Mouse (Mus musculus) neural tube, embryonic 15.5 days (tissue): ENCODE results near the gene Exoc6b. TPM values are rescaled to one million over a fixed set of nuclear protein-coding genes. Genes with fewer than 3 reads are reported as not detected.
"Not testable (repeated sequence)": the region's sequence is repeated elsewhere in the genome, so short reads cannot be mapped to it uniquely, and the experiment has no call there.

Source experiments
- ATAC-seq: fragments of 200-750 bp; cut with Nextera tagmentation; 2 replicates; pipeline ENCODE4 v1.8.0; 2017; ENCODE audit warnings: mild to moderate bottlenecking, moderate TSS enrichment, moderate library complexity; ENCODE audit not compliant: low FRiP score
- H3K27ac ChIP-seq: fragments of 300-500 bp; sonication (generic); replicated peaks from 2 replicates; pipeline ENCODE4 v1.5.1; 2015; ENCODE audit warnings: mild to moderate bottlenecking, inconsistent platforms
- H3K27me3 ChIP-seq: fragments of 300-500 bp; sonication (generic); replicated peaks from 2 replicates; pipeline ENCODE4 v1.6.1; 2015; ENCODE audit warnings: inconsistent platforms
- H3K36me3 ChIP-seq: fragments of 300-500 bp; sonication (generic); 2 replicates; pipeline ENCODE4 v1.6.1; 2015; ENCODE audit warnings: inconsistent platforms
- H3K4me1 ChIP-seq: fragments of 300-500 bp; sonication (generic); 2 replicates; pipeline ENCODE4 v1.6.1; 2015; ENCODE audit warnings: inconsistent platforms
- H3K4me2 ChIP-seq: fragments of 300-500 bp; sonication (generic); 2 replicates; pipeline ENCODE4 v1.6.1; 2015; ENCODE audit warnings: inconsistent platforms, mild to moderate bottlenecking, moderate library complexity
- H3K4me3 ChIP-seq: fragments of 300-500 bp; sonication (generic); replicated peaks from 2 replicates; pipeline ENCODE4 v1.5.1; 2015; ENCODE audit warnings: mild to moderate bottlenecking, inconsistent platforms
- H3K9ac ChIP-seq: fragments of 300-500 bp; sonication (generic); replicated peaks from 2 replicates; pipeline ENCODE4 v1.6.1; 2015; ENCODE audit warnings: mild to moderate bottlenecking, inconsistent platforms
- H3K9me3 ChIP-seq: fragments of 300-500 bp; sonication (generic); replicated peaks from 2 replicates; pipeline ENCODE4 v1.6.1; 2016; ENCODE audit warnings: inconsistent platforms
- WGBS: fragments of 180-500 bp; shearing (Covaris S2); methylation state at CpG from one replicate; pipeline ENCODE4 v1.1.7; 2015; ENCODE audit warnings: mixed read lengths; 5-methylcytosine and 5-hydroxymethylcytosine counted together
- polyA plus RNA-seq: library from polyadenylated mRNA; unstranded; fragments of >200 nt; fragmentation: Nextera tagmentation; extraction: Ambion mirVana; gene quantifications from 2 replicates; pipeline ENCODE4 v1.2.1, GENCODE M21; 2015

Exoc6b gene
- polyA plus RNA-seq, 1 experiment from 2014 or later: 44.5 TPM

DNA sequence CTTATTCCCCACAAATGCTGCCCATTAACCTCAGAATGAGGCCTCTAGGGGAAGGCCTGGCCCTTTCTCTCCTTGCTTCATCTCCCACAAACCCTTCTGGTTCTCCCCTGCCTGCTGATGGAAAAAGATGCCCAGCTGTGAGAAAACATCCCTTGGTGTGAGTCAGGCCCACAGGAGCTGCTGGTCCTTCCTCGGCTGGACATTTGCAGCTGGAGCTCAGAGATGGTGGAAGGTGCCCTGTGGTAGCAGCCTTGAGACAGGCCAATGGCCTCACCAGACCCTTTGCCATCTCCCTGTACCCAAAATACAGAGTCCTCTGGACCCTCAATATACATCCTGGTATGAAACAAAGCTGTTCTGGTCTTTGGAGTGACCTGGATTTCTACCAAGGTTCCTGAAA is 452.7 kb downstream of the Exoc6b start:
- H3K4me2 ChIP-seq: no peak overlapping the region
- no peak overlapping the region for H3K4me3 ChIP-seq
- WGBS: 79% methylated on average over 1 of the region's 1 CpGs
- no peaks in the 10 kb centered on the region for H3K9me3 ChIP-seq
- no peaks in the 10 kb centered on the region for H3K4me1 ChIP-seq
- H3K36me3 ChIP-seq: peaks cover 32% of the 10 kb centered on the region
- H3K27ac ChIP-seq: no peak overlapping the region
- no peak for ATAC-seq
- no peaks in the 10 kb centered on the region for H3K27me3 ChIP-seq
- H3K9ac ChIP-seq: no peak overlapping the region

DNA sequence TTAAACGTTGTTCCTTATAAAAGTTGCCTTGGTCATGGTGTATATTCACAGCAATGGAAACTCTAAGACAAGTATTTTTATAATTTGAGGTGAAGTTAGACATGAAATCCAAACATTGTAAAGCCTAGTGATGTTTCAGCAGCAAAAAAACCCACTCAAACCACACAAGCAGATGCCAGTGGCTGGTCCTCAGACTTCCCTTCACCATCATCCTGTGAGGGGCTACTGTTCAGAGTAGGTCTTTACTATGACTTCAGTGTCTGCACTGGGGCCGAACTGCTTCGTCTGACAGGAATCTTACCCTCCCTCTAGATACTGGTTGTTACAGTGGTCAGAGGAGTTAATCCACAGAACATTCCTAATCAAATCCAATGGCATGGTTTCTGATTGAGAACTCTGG is 455.8 kb downstream of the Exoc6b start:
- WGBS: 94% methylated on average over 3 of the region's 3 CpGs
- H3K9ac ChIP-seq: no peak overlapping the region
- H3K4me3 ChIP-seq: no peak overlapping the region
- H3K27me3 ChIP-seq: no peaks in the 10 kb centered on the region
- H3K4me1 ChIP-seq: no peaks in the 10 kb centered on the region
- H3K4me2 ChIP-seq: no peak overlapping the region
- H3K27ac ChIP-seq: no peak overlapping the region
- H3K36me3 ChIP-seq: 0 out of 2 replicates have a peak, but pooled peaks cover 7% of the 10 kb centered on the region
- no peaks in the 10 kb centered on the region for H3K9me3 ChIP-seq
- ATAC-seq: no peak

DNA sequence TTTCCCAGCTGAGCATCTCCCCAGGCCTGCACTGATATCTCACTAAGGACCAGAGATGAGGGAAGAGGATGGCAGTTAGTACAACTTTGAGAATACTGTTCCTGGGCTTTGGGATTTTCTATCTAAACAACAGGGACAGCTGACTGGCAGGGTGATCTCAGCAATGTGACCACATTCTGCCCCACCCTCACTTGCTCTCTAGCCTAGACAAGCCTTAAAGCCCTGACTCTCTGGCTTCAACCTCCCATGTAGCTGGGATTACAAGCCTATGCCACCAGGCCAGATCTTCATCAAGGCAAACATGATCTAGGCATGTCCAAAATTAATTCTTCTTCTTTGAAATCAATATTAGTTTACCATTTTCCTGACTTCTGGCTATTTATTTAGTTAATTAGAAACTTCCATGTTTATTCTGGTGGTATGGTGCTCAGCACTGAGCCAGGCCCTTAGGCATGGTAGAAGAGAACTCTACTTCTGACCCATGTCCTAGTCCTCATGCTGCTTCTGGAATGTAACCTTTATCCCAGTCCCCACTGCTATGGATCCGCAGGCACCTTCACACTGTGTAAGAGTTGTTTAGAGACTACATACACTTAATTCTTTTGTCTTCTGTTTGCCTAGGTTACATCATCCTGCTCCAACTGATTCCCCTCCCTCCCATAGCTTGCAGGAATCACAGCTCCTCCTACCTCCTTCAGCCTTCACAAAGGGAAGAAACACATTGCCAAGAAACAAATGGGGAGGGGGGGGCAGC is 468.0 kb downstream of the Exoc6b start:
- no peak for ATAC-seq
- H3K27ac ChIP-seq: no peak overlapping the region
- no peak overlapping the region for H3K9ac ChIP-seq
- WGBS: 38% methylated on average over 1 of the region's 1 CpGs
- H3K9me3 ChIP-seq: no peaks in the 10 kb centered on the region
- H3K36me3 ChIP-seq: no peaks in the 10 kb centered on the region
- H3K4me1 ChIP-seq: no peaks in the 10 kb centered on the region
- H3K27me3 ChIP-seq: no peaks in the 10 kb centered on the region
- H3K4me3 ChIP-seq: no peak overlapping the region
- no peak overlapping the region for H3K4me2 ChIP-seq

DNA sequence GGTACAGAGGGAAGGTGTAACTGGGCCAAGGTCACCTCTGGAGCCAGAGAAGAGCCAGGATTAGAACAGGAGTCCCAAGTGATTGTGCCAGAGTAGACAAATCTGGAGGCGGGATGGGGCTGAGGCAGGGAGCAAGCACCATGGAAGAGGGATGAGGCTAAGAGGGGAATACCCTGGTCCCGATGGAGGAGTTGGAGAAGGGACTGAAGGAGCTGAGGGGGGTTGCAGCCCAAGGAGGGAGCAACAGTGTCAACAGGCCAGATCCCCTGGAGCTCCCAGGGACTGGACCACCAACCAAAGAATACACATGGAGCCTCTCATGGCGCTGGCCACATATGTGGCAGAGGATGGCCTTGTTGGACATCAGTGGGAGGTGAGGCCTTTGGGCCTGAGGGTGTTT is 470.0 kb downstream of the Exoc6b start:
- not testable (repeated sequence) for H3K27me3 ChIP-seq, H3K27ac ChIP-seq, H3K4me2 ChIP-seq, H3K9ac ChIP-seq, H3K4me1 ChIP-seq, H3K9me3 ChIP-seq, ATAC-seq, H3K4me3 ChIP-seq, H3K36me3 ChIP-seq
- 95% methylated on average over 3 of the region's 3 CpGs for WGBS

DNA sequence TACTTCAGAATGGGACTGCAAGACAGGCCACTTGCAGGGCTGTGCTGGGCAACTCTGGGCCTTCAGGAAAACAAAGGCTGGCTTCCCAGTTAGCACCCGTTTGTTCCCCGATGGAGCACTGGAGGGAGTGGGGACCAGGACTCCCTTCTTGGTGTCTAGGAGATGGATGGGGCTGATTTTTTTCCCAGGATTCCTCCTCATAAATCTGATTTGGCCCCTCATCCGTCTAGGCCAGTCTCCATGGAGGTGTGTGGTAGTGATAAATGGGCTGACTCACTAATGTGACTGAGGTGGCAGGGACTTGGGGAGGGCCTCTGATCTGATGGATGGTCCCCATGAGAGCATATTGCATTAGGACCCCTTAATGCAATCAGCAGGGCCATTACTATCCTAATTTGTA is 470.6 kb downstream of the Exoc6b start:
- ATAC-seq: no peak
- Histone ChIP-seq H3K4me2 (no peak overlapping the region), H3K27me3 (no peaks in the 10 kb centered on the region), H3K9me3 (no peaks in the 10 kb centered on the region), H3K4me1 (no peaks in the 10 kb centered on the region), H3K27ac (no peak overlapping the region), H3K9ac (no peak overlapping the region), H3K36me3 (no peaks in the 10 kb centered on the region), H3K4me3 (no peak overlapping the region)
- WGBS: 55% methylated on average over 3 of the region's 3 CpGs

DNA sequence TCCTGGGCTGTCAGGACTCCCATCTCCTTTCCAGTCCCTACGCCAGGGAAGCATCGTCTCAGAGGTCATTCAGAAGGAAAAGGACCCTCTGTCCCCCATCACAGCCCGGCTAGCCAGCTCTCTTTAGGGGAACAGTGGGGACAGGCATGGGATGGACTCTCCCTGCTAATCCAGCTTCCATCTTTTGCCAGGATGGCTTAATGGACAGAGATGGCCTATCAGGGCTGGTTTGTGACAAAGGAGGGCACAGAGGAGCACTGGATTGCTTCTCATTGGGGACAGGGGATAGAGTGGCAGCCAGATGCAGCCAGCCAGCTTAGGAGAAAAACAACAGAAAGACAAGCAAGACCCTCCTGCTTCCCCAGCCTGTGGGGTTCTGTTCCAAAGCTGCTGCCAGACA is 474.7 kb downstream of the Exoc6b start:
- no peak overlapping the region for H3K9ac ChIP-seq
- H3K27ac ChIP-seq: no peak overlapping the region
- peaks cover 23% of the 10 kb centered on the region for H3K27me3 ChIP-seq
- WGBS: 48% methylated on average over 3 of the region's 3 CpGs
- ATAC-seq: no peak
- no peak overlapping the region for H3K4me2 ChIP-seq
- no peak overlapping the region for H3K4me3 ChIP-seq
- H3K36me3 ChIP-seq: no peaks in the 10 kb centered on the region
- peaks cover 6% of the 10 kb centered on the region for H3K4me1 ChIP-seq
- H3K9me3 ChIP-seq: no peaks in the 10 kb centered on the region

DNA sequence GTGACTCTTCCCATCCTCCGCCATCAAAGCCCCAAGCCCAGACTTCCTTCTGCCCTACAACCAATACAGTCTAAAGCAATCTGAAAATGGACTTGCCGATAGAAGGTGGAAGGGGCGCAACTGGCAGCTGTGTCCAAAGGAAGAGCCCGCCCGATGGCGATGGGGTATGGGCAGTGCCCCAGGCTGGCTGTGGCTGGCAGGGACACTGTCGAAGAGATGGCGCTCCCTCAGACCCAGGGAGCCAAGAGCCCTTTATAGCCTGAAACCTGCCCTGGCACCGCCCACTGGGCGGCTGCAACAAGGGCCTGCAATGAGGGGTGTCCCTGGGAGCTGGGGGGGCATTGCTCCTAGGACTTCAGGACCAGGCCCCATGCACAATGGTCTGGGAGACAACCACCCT is 475.6 kb downstream of the Exoc6b start, which contains the start of gene Cyp26b1:
Gene Cyp26b1, minus strand, starts transcription at position 216 of the 400 bp plus-strand sequence.
- Histone ChIP-seq H3K27ac (no peak within 1 kb of the TSS), H3K9me3 (no peaks in the 10 kb centered on the region), H3K4me3 (no peak within 1 kb of the TSS), H3K36me3 (no peaks in the 10 kb centered on the region), H3K27me3 (peaks cover 32% of the 10 kb centered on the region), H3K4me2 (no peak within 1 kb of the TSS), H3K4me1 (peaks cover 16% of the 10 kb centered on the region), H3K9ac (no peak within 1 kb of the TSS)
- whole genome bisulfite sequencing: 71% methylated on average over 10 of the region's 10 CpGs
- no peak for ATAC-seq

DNA sequence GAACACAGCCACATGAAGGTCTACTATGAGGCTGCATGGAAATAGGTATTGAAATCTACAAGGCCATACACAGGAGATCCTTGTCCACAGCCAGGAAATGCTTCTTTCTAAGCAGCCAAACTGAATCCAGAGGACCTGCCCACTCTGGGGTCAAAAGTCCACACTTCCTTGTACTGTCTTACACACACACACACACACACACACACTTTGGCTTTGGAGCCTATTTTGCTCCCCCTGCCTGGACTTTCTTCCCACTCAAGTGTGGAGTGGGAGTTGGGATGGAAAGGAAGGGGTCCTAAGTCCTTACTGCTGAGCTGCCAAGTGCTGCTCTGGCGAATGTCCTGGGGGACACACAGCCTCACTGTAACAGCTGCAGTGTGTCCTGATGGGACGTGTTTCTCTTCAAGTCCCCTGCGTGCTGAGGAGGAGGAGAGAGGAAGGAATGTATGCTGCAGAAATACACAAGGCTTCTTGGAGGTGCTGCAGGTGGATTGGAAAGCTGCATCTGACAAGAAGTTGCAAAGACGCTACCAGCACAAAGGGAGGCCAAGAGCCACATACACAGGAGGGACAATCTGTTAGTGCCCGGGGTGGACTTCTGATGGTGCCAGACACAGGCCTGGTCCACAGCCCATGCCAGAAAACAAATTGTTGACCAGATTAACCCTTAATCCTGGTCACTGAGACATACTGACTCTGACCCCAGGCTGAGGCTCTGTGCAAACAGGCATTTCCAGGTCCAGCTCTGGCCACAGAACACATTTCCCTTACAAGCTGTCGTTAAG is 478.2 kb downstream of the Exoc6b start:
- no peaks in the 10 kb centered on the region for H3K9me3 ChIP-seq
- 67% methylated on average over 6 of the region's 6 CpGs for WGBS

DNA sequence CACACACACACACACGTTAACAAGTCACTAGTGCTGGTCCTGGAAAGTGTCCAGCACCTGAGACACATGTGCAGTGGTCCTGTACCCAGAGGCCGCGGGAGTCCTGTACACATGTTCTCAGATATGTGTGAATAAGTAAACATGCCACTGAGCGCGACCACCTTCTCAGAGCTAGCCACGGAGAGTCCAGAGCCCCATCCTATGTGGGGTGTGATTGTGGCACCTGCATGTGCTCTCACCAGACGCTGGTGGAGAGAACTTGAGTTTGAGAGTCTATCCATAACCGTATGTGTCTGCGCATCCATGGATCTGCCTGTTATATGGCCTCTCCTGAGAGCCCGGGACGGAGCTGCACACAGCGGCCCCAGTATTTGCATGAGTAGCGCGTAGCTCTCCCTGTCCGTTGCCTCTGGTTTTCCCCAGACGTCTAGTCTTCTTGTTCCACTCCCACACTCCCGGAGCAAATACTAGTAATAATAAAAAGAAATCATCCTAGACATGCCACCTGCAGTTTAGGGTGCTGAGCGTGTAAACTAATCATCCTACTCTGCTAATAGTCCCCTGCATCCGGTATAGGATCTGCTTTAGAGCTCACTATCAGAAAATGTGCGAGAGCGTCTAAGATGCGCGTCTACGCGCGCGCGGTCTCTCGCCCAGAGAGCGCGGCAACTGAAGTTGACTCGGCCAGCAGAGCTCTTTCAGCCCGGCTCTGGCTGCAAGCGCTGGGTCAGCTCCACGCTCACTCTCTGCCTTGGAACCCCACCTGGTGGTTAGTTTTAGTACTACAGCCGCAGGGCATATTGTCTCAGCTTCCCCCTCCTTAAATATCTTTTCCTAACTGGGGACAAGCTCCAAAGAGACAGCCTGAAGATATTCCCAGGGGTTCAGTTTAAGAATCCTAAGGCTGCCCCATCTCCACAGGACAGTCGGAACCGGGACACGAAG is 479.3 kb downstream of the Exoc6b start:
- Histone ChIP-seq H3K27ac (no peak overlapping the region), H3K9ac (no peak overlapping the region), H3K4me2 (peak overlapping the region; percentile 94), H3K27me3 (peaks cover 64% of the 10 kb centered on the region), H3K36me3 (no peaks in the 10 kb centered on the region), H3K4me3 (peak overlapping the region; percentile 49; the same call in 1 of the 2 replicates), H3K4me1 (peaks cover 51% of the 10 kb centered on the region), H3K9me3 (no peaks in the 10 kb centered on the region)
- WGBS: 2% methylated on average over 39 of the region's 39 CpGs
- ATAC-seq: peak; percentile 79; the same call in 1 of the 2 replicates

More for the DNA sequence above, 478.2 kb downstream of the Exoc6b start:
- Histone ChIP-seq H3K36me3 (no peaks in the 10 kb centered on the region), H3K27me3 (peaks cover 55% of the 10 kb centered on the region), H3K4me3 (no peak overlapping the region), H3K4me2 (no peak overlapping the region), H3K9ac (no peak overlapping the region), H3K4me1 (peaks cover 39% of the 10 kb centered on the region), H3K27ac (no peak overlapping the region)
- no peak for ATAC-seq

DNA sequence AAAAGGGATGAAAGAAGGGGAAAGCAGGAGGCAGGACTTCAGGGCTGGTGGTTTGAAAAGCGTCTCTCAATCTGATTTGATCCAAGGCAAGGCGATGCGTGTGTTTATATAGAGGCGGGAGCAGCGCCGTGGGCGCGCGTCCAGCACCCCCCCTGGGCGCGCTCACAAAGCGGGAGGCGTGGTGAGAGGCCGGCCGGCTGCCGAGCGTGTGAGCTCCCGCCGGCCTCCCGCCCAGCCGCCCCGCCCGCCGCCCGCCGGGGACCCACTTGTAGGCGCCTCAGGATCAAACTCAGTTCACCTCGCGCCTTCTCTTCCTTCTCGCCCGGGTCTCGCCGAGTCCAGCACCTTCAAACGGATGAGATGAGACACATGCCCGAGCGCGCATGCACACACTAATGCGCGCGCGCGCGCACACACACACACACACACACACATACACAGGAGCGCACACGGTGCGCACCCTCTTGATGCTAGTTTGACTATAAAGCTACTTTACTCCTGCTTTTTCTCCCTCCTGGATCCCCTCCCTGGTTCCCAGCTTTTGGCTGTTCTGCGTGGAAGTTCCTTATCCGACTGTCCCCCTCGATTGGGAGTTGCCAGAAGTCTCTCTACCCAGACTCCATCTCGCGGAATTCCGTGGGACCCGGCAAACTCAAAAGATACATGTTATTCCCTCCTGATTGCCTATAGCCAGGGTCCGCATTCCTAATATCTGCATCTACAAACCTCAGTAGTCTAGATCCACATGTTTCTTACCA is 480.2 kb downstream of the Exoc6b start:
- H3K27ac ChIP-seq: no peak overlapping the region
- 0 out of 2 replicates have a peak, but pooled peaks have one; percentile 6 for ATAC-seq
- under 1% methylated on average over 54 of the region's 54 CpGs for WGBS
- H3K36me3 ChIP-seq: no peaks in the 10 kb centered on the region
- H3K27me3 ChIP-seq: peaks cover 73% of the 10 kb centered on the region
- H3K4me2 ChIP-seq: peak overlapping the region; percentile 94
- H3K4me1 ChIP-seq: peaks cover 60% of the 10 kb centered on the region
- H3K4me3 ChIP-seq: peak overlapping the region; percentile 49
- H3K9me3 ChIP-seq: no peaks in the 10 kb centered on the region
- peak overlapping the region; percentile 41; the same call in 1 of the 2 replicates for H3K9ac ChIP-seq
